In genomic region chr4:151994228-151995171, GRCm38 (mm10) we compare ENCODE assay signal across 8 mouse cellular contexts. TPM values are rescaled to one million over a fixed set of nuclear protein-coding genes. Genes with fewer than 3 reads are reported as not detected.
DNase-seq lines count a peak whose midpoint lies in the region; ATAC-seq lines count a peak whose summit lies in the region.

No protein-coding gene starts in this region.

- peaks cover 15% of the 10 kb centered on the region for H3K36me3 ChIP-seq in liver, embryonic 11.5 days (ENCODE audit: control insufficient read depth, insufficient read depth, low read length)
- H3K36me3 ChIP-seq in neural tube, embryonic 14.5 days (ENCODE audit: control insufficient read depth, insufficient read depth, low read length), result peaks cover 18% of the 10 kb centered on the region

- peak overlapping the region; percentile 75; the same call in 1 of the 2 replicates for H3K27ac ChIP-seq in liver, embryonic 11.5 days (ENCODE audit: low read depth, low read length)
- peak overlapping the region; percentile 22; the same call in 1 of the 2 replicates for H3K27ac ChIP-seq in neural tube, embryonic 14.5 days (ENCODE audit: low read depth, low read length)

- ATAC-seq in cerebellum, adult (ENCODE audit: insufficient number of reproducible peaks, low FRiP score, low TSS enrichment), result no peak
- no peak for ATAC-seq in liver, embryonic 11.5 days (replicated peaks; ENCODE audit: low FRiP score)
- no peak for ATAC-seq in neural tube, embryonic 14.5 days (ENCODE audit: low read depth)
- ATAC-seq in CD4-positive, CD25-positive, alpha-beta regulatory T cell, adult 4 months, result no peak

- peak; percentile 53 for DNase-seq in cerebellum, adult 11 months
- peak; percentile 53 for DNase-seq in 416B (ENCODE audit: low read depth)
- DNase-seq in cerebellum, postnatal 14 days, result peak; percentile 50 to 60
- peak; percentile 54 to 61 for DNase-seq in heart, postnatal 14 days
- peak; percentile 52 for DNase-seq in liver, embryonic 11.5 days (ENCODE audit: low spot score)

- H3K9ac ChIP-seq in liver, embryonic 11.5 days (ENCODE audit: low read depth, low read length), result peak overlapping the region; percentile 88
- peak overlapping the region; percentile 80 for H3K9ac ChIP-seq in neural tube, embryonic 14.5 days (replicated peaks; ENCODE audit: low read depth, low read length)

- no peaks in the 10 kb centered on the region for H3K9me3 ChIP-seq in liver, embryonic 11.5 days (ENCODE audit: control insufficient read depth, low read length)
- no peaks in the 10 kb centered on the region for H3K9me3 ChIP-seq in neural tube, embryonic 14.5 days (ENCODE audit: control insufficient read depth, low read length)

- peak overlapping the region; percentile 81 for H3K4me3 ChIP-seq in liver, embryonic 11.5 days (ENCODE audit: low read depth, low read length)
- H3K4me3 ChIP-seq in neural tube, embryonic 14.5 days (ENCODE audit: low read depth, low read length), result peak overlapping the region; percentile 97

- H3K4me2 ChIP-seq in liver, embryonic 11.5 days, result peak overlapping the region; percentile 97
- H3K4me2 ChIP-seq in neural tube, embryonic 14.5 days (ENCODE audit: low read depth, low read length), result peak overlapping the region; percentile 87

- intact Hi-C loops in heart, postnatal 14 days (cut with DNase I), result no loop called here

- WGBS in liver, embryonic 11.5 days, result 2% methylated on average over 61 of the region's 61 CpGs
- 2% methylated on average over 56 of the region's 61 CpGs for WGBS in neural tube, embryonic 14.5 days

- no peaks in the 10 kb centered on the region for H3K27me3 ChIP-seq in liver, embryonic 11.5 days (replicated peaks; ENCODE audit: control insufficient read depth, insufficient read depth, low read length)
- H3K27me3 ChIP-seq in neural tube, embryonic 14.5 days (ENCODE audit: control insufficient read depth, insufficient read depth, low read length), result no peaks in the 10 kb centered on the region

- H3K4me1 ChIP-seq in liver, embryonic 11.5 days (replicated peaks; ENCODE audit: control insufficient read depth, insufficient read depth, low read length), result peaks cover 19% of the 10 kb centered on the region
- H3K4me1 ChIP-seq in neural tube, embryonic 14.5 days (ENCODE audit: control insufficient read depth, insufficient read depth, low read length), result peaks cover 9% of the 10 kb centered on the region

RNA-seq across cellular contexts. Expression of gene Phf13, which starts 1.6 kb away (rescaled TPM):
- 1 to 10 TPM; 7.6 to 8.5 TPM for total RNA-seq in heart, postnatal 14 days (2021)
- 15.5 and 16.5 TPM in 2 replicates for polyA plus RNA-seq in liver, embryonic 11.5 days (2014; fragmentation: Nextera tagmentation; extraction: Ambion mirVana)
- 15.1 and 22.1 TPM in 2 replicates for polyA plus RNA-seq in neural tube, embryonic 14.5 days (2014; fragmentation: Nextera tagmentation; extraction: Ambion mirVana)
- polyA plus RNA-seq in CD4-positive, CD25-positive, alpha-beta regulatory T cell, adult 4 months (2017; shearing (Covaris generic)), result 1 to 10 TPM; 1.8 to 5.0 TPM

RNA-seq across cellular contexts. Expression of gene Thap3, which starts 5.7 kb away (rescaled TPM):
- total RNA-seq in heart, postnatal 14 days (2021), result 10 to 100 TPM; 13.9 to 14.5 TPM
- 14.3 and 14.5 TPM in 2 replicates for polyA plus RNA-seq in liver, embryonic 11.5 days (2014; fragmentation: Nextera tagmentation; extraction: Ambion mirVana)
- 20.1 and 30.3 TPM in 2 replicates for polyA plus RNA-seq in neural tube, embryonic 14.5 days (2014; fragmentation: Nextera tagmentation; extraction: Ambion mirVana)
- polyA plus RNA-seq in CD4-positive, CD25-positive, alpha-beta regulatory T cell, adult 4 months (2017; shearing (Covaris generic)), result 100 to 1,000 TPM; 126 to 167 TPM

RNA-seq across cellular contexts. Expression of gene Klhl21, which starts 14.1 kb away (rescaled TPM):
- 10 to 100 TPM; 53.0 to 56.9 TPM for total RNA-seq in heart, postnatal 14 days (2021)
- 9.1 and 9.4 TPM in 2 replicates for polyA plus RNA-seq in liver, embryonic 11.5 days (2014; fragmentation: Nextera tagmentation; extraction: Ambion mirVana)
- polyA plus RNA-seq in neural tube, embryonic 14.5 days (2014; fragmentation: Nextera tagmentation; extraction: Ambion mirVana), result 2.1 and 3.0 TPM in 2 replicates
- polyA plus RNA-seq in CD4-positive, CD25-positive, alpha-beta regulatory T cell, adult 4 months (2017; shearing (Covaris generic)), result 1 to 10 TPM; 4.0 to 4.4 TPM

RNA-seq across cellular contexts. Expression of gene Zbtb48, which starts 33.0 kb away (rescaled TPM):
- total RNA-seq in heart, postnatal 14 days (2021), result 1 to 10 TPM; 4.7 to 7.5 TPM
- polyA plus RNA-seq in liver, embryonic 11.5 days (2014; fragmentation: Nextera tagmentation; extraction: Ambion mirVana), result 17.0 and 17.8 TPM in 2 replicates
- 16.2 and 20.7 TPM in 2 replicates for polyA plus RNA-seq in neural tube, embryonic 14.5 days (2014; fragmentation: Nextera tagmentation; extraction: Ambion mirVana)
- polyA plus RNA-seq in CD4-positive, CD25-positive, alpha-beta regulatory T cell, adult 4 months (2017; shearing (Covaris generic)), result 10 to 100 TPM; 19.9 to 26.7 TPM

RNA-seq across cellular contexts. Expression of gene Tas1r1, which starts 43.9 kb away (rescaled TPM):
- under 1 TPM in 1 of 2 experiments, not detected in 1; 0.07 TPM for total RNA-seq in heart, postnatal 14 days (2021)
- 0.18 and 0.21 TPM in 2 replicates for polyA plus RNA-seq in liver, embryonic 11.5 days (2014; fragmentation: Nextera tagmentation; extraction: Ambion mirVana)
- 1.4 and 2.1 TPM in 2 replicates for polyA plus RNA-seq in neural tube, embryonic 14.5 days (2014; fragmentation: Nextera tagmentation; extraction: Ambion mirVana)
- polyA plus RNA-seq in CD4-positive, CD25-positive, alpha-beta regulatory T cell, adult 4 months (2017; shearing (Covaris generic)), result not detected
